Mouse (Mus musculus): ENCODE results near the gene Wscd2.

Wscd2 gene

DNA sequence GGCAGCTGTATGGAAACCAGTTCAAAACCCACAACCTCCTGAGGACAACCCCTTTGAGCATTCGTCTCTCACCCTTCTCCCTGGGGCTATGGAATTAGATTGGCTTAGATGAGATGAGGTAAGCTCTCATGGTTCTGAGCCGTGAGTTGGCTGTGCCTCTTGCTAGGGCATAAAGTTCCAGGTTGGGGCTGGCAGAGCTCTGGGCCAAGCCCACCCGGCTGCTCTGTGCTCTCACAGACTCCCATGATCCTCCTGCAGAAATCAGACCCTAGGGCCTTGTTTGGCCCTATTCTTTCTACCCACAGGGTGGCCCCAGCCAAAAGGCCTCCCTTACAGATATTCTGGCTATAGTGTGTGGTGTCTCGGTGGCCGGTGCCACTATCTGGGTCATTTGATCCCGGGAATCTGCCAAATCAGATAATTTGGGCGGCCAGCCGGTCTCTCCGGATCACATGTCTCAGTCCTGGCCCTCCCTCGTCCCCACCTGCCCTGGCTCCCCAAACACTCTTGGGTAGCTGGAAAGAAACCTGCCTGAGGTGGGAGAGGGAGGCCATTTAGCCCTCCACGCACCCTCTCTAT, 4.5 kb upstream of the Wscd2 start:
- no peak for DNase-seq

- DNase-seq, result no peak
Observed at GRCm38 (mm10) chr5:113487879-113488278, 2.3 kb upstream of the Wscd2 start.

GRCm38 (mm10) chr5:113489617-113490016, 516 bp upstream of the Wscd2 start:
- DNase-seq, result no peak

GRCm38 (mm10) chr5:113490467-113491260, 531 bp downstream of the Wscd2 start:
- peak; percentile 40 to 65 for DNase-seq

- DNase-seq, result no peak
Observed at GRCm38 (mm10) chr5:113491552-113491951, 1.4 kb downstream of the Wscd2 start.

- no peak for DNase-seq
Observed at GRCm38 (mm10) chr5:113491988-113492387, 1.9 kb downstream of the Wscd2 start.

- DNase-seq, result no peak
Observed at GRCm38 (mm10) chr5:113492417-113493035, 2.4 kb downstream of the Wscd2 start.

DNA sequence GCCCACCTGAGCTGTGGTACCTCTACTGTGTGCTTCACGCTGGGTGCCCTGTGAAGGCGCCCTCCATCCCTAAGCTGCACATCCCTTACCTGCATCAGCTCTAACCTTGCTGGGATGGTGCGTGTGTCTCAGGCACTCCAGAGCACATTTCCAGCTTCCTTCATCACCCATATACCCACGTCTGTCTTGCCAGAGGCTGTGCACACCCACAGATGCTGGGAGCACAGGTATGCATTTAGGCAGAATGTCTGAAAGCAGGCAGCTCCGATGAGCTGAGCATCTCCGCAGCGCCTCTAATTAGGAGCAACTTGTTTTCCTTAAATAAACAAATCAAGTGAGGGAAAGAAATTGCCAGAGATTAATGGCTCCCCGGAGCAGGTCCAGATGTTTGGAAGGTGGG, 3.9 kb downstream of the Wscd2 start:
- no peak for DNase-seq

- no peak for DNase-seq
Observed at GRCm38 (mm10) chr5:113496926-113497325, 6.8 kb downstream of the Wscd2 start.

- DNase-seq, result no peak
Observed at GRCm38 (mm10) chr5:113499421-113499820, 9.3 kb downstream of the Wscd2 start.

DNA sequence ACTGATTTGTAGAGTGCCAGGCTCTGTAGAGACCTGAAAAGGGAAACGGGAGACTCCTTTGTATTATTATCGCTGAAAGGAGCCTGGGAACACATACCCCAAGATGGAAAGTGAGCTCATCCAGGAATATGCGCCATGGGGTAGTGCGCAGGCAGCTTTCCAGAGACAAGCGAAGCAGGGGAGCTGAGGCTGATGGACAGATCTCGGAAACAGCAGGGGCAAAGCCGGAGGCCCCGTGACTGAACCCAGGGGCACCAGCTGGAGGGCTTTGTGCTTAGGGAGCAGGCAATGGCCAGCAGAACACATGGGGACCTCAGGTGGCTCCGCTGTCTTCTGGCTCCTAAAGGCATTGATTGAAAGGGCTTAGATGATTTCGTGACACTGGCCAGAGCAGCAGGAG, 13.1 kb downstream of the Wscd2 start:
- no peak for DNase-seq

DNA sequence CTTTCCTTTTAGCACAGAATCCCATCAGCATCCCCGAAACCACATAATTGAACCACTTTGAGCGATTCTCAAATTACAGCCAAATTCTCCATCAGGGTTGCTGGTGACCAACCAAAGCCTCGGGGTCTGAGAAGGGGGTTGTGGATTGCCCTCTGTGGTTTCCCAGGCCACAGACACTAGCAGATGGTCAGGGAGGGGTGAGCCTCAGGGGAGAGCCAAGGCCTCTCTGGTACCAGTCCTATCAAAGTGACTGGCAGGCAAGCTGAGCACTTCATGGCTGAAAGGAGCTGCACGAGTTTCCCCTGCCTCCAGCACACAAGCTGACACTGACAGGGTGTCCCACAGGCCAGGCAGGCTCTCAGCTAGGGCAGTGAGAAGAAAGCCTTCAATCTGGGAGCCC, 14.5 kb downstream of the Wscd2 start:
- no peak for DNase-seq

GRCm38 (mm10) chr5:113506065-113506464, 15.9 kb downstream of the Wscd2 start:
- no peak for DNase-seq

DNA sequence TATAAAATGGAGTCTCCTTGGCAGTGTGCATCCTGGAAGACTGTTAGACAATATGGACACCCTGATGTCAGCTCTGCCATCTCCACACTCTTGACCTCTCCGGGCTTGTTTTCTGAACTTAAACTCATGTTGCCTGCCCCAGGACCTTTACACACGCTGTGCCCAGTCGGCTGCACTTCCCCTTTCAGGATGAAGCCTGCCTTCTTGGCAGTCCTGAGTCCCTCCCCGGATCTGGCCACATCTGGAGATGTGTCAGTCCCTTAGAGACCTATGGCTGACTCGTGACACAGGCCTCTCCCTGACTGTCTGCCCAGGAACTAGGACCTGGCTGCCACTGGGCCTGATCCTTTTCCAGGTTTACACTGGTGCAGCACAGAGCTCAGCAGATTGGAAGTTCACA, 16.6 kb downstream of the Wscd2 start:
- no peak for DNase-seq

DNA sequence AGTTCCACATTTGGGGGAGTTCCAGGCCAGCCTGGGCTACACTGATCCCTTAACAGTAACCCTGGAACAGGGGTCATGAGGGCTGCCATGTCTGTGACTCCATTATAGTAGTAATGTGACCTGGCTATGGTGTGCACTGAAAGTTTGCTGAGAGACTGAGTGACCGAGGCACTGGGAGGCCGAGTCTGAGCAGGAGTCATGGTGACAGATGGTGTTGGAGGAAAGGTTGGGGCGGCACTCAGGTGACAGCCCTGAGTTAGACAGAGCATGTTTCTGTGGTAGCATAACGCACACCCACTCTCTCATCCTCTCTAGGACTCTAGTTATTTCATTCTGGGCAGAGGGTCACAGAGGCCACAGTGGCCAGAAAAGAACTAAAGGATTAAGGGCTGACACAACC, 19.0 kb downstream of the Wscd2 start:
- DNase-seq, result no peak

- DNase-seq, result no peak
Observed at GRCm38 (mm10) chr5:113513640-113514039, 23.5 kb downstream of the Wscd2 start.

DNA sequence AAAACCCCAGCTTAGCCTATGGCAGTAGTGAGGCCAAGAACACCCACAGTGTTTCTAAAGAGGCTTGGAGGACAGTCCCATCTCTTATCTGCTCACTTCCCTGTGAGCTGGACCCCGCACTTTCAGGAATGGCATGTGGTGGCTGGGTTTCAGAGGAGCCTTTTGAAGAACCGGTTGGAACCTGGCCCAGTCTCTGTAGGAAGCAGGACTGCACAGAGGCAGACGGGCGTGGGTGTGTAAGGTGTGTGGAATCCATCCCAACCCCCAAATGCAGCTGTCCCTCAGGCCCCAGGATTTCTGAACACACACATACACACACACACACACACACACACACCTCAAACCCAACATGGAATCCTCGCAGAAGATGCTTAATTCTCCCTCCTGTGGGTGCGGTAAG, 23.9 kb downstream of the Wscd2 start:
- no peak for DNase-seq

DNA sequence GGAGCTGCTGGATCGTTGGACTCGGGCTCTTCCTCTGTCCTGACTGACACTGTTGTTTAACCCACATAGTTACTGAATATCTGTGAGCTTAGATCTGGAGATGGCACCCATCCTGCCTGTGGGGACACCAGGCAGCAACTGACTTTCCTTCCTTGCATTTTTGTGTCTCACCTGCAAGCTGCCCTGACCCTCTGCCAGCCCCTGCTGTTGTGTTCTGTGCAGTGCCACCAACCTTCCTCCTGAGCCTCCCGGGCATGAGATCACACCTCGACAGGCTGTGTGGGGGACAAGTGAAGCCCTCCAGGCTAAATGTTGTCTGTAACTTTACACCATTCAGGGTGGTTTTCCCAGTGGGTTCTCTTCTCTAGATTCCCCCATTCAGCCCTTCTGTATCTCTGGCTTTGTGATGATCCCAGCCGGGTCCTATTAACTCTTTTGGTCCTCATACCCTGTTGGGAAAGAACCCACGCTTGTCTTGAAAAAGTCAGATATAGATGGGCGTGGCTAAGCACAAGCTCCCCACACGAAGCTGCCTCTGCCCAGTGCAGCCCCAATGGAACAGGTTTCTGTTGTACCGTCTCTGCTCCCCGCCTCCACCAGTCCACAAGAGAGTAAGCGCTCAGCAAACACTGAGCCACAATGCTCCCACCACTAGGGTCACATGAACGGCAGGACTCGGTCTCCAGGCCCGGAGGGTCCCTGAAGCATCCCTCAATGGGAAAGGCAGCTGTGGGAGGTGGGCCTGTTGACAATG, 26.2 kb downstream of the Wscd2 start:
- no peak for DNase-seq

GRCm38 (mm10) chr5:113516873-113517336, 26.8 kb downstream of the Wscd2 start:
- peak; percentile 61 to 79 for DNase-seq

DNA sequence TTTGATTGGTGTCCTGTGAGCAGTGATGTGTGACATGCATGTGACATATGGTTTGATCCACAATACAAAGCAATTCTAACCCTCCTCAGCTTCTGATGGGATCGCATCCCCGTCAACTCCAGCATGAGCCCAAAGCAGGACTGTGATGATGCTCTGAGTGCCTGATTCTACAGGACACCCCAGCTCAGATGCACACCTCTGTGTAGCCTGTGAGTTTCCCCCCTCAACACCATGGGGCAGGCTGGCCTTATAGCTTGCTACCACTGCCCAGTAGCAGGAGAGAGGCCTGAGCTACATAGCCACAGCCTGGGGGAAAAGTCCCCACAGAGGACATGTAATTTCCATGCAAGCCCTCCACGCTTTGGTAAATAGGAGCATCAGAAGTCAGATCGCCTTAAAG, 27.3 kb downstream of the Wscd2 start:
- no peak for DNase-seq

- DNase-seq, result no peak
Observed at GRCm38 (mm10) chr5:113521037-113521436, 30.9 kb downstream of the Wscd2 start.

DNA sequence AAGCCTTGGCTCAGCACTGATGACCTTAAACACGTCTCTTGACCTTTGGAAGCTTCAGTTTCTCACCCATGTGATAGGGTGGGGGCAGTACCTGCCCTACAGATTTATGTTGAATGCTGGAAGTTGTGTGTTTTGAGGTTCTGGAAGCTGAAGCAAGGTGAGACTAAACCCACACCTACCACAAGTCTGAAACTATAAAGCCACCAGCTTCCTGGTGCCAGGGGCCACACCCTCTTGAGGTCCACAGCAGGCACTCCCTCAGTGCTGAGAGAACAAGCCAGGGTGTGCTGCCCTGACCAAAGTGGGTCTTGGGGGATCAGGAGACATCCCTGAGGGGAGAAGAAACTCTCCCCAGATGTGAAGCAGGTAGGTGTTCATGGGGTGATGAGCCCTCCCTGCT, 48.7 kb downstream of the Wscd2 start:
- DNase-seq, result no peak

GRCm38 (mm10) chr5:113539438-113539837, 49.3 kb downstream of the Wscd2 start:
- DNase-seq, result no peak
